Mouse (Mus musculus) limb, embryonic 15.5 days (tissue): ENCODE data around the gene Smg5. TPM values are rescaled to one million over a fixed set of nuclear protein-coding genes. Genes with fewer than 3 reads are reported as not detected.
"Not testable (repeated sequence)": the region's sequence is repeated elsewhere in the genome, so short reads cannot be mapped to it uniquely, and the experiment has no call there.

Experiments
- ATAC-seq: fragments of 200-750 bp; cut with Nextera tagmentation; 2 replicates; pipeline ENCODE4 v1.8.0; 2017; ENCODE audit warnings: low read depth, moderate TSS enrichment; ENCODE audit not compliant: insufficient number of reproducible peaks, low FRiP score, low TSS enrichment
- H3K27ac ChIP-seq: fragments of 300-500 bp; sonication (generic); 2 replicates; pipeline ENCODE4 v1.5.1; 2015; ENCODE audit warnings: moderate library complexity, mild to moderate bottlenecking, inconsistent platforms
- H3K27me3 ChIP-seq: fragments of 300-500 bp; sonication (generic); 2 replicates; pipeline ENCODE4 v1.6.1; 2015; ENCODE audit warnings: inconsistent platforms
- H3K36me3 ChIP-seq: fragments of 300-500 bp; sonication (generic); 2 replicates; pipeline ENCODE4 v1.6.1; 2015; ENCODE audit warnings: inconsistent platforms
- H3K4me1 ChIP-seq: fragments of 300-500 bp; sonication (generic); 2 replicates; pipeline ENCODE4 v1.6.1; 2015; ENCODE audit warnings: inconsistent platforms
- H3K4me2 ChIP-seq: fragments of 300-500 bp; sonication (generic); 2 replicates; pipeline ENCODE4 v1.6.1; 2015; ENCODE audit warnings: mild to moderate bottlenecking, inconsistent platforms
- H3K4me3 ChIP-seq: fragments of 300-500 bp; sonication (generic); 2 replicates; pipeline ENCODE4 v1.5.1; 2015; ENCODE audit warnings: mild to moderate bottlenecking, inconsistent platforms
- H3K9ac ChIP-seq: fragments of 300-500 bp; sonication (generic); 2 replicates; pipeline ENCODE4 v1.6.1; 2015; ENCODE audit warnings: inconsistent platforms
- H3K9me3 ChIP-seq: fragments of 300-500 bp; sonication (generic); 2 replicates; pipeline ENCODE4 v1.6.1; 2016; ENCODE audit warnings: inconsistent platforms
- WGBS: fragments of 180-500 bp; shearing (Covaris S2); methylation state at CpG from one replicate; pipeline ENCODE4 v1.1.7; 2015; 5-methylcytosine and 5-hydroxymethylcytosine counted together
- polyA plus RNA-seq: library from polyadenylated mRNA; unstranded; fragments of >200 nt; fragmentation: Nextera tagmentation; extraction: Ambion mirVana; gene quantifications from 2 replicates; pipeline ENCODE4 v1.2.1, GENCODE M21; 2015

Gene Smg5
- 42.7 and 42.9 TPM in 2 replicates for polyA plus RNA-seq

- H3K4me2 ChIP-seq: peak within 1 kb of the TSS; percentile 66
- ATAC-seq: peak; percentile 92
- H3K27me3 ChIP-seq: no peaks in the 10 kb centered on the region
- H3K36me3 ChIP-seq: no peaks in the 10 kb centered on the region
- H3K9ac ChIP-seq: peak within 1 kb of the TSS; percentile 90
- peak within 1 kb of the TSS; percentile 85 for H3K4me3 ChIP-seq
- H3K4me1 ChIP-seq: peaks cover 28% of the 10 kb centered on the region
- 1% methylated on average over 50 of the region's 66 CpGs for WGBS
- H3K9me3 ChIP-seq: no peaks in the 10 kb centered on the region
- H3K27ac ChIP-seq: peak within 1 kb of the TSS; percentile 96
These were observed at the start of gene Smg5, which contains the start of gene Tmem79 for GRCm38 (mm10) chr3:88336058-88337013. Smg5 (plus strand) TSS chr3:88336260. Tmem79 (minus strand) TSS chr3:88336148.

- Histone ChIP-seq H3K9ac (no peak within 1 kb of the TSS), H3K36me3 (0 out of 2 replicates have a peak, but pooled peaks cover 3% of the 10 kb centered on the region), H3K27ac (no peak within 1 kb of the TSS), H3K9me3 (no peaks in the 10 kb centered on the region), H3K4me1 (no peaks in the 10 kb centered on the region), H3K27me3 (no peaks in the 10 kb centered on the region), H3K4me2 (no peak within 1 kb of the TSS), H3K4me3 (no peak within 1 kb of the TSS)
- WGBS: 98% methylated on average over 4 of the region's 4 CpGs
- no peak for ATAC-seq
These were observed 49.0 kb upstream of the Smg5 start, which contains the start of gene Gm38392 for GRCm38 (mm10) chr3:88287110-88287509. Gm38392 (minus strand) TSS chr3:88287210.

- H3K4me1 ChIP-seq, H3K4me2 ChIP-seq, H3K9me3 ChIP-seq, ATAC-seq, H3K36me3 ChIP-seq, H3K27ac ChIP-seq, H3K4me3 ChIP-seq, H3K27me3 ChIP-seq, H3K9ac ChIP-seq: not testable (repeated sequence)
- 82% methylated on average over 10 of the region's 10 CpGs for WGBS
These were observed 47.8 kb upstream of the Smg5 start for GRCm38 (mm10) chr3:88288133-88288713.

GRCm38 (mm10) chr3:88291970-88292369 lies 44.1 kb upstream of the Smg5 start:
- Histone ChIP-seq H3K4me2 (no peak overlapping the region), H3K27ac (no peak overlapping the region), H3K36me3 (no peaks in the 10 kb centered on the region), H3K4me3 (no peak overlapping the region), H3K27me3 (no peaks in the 10 kb centered on the region), H3K4me1 (0 out of 2 replicates have a peak, but pooled peaks cover 3% of the 10 kb centered on the region), H3K9me3 (no peaks in the 10 kb centered on the region), H3K9ac (no peak overlapping the region)
- ATAC-seq: no peak
- WGBS: 55% methylated on average over 4 of the region's 4 CpGs

GRCm38 (mm10) chr3:88295272-88295671 lies 40.8 kb upstream of the Smg5 start:
- 0 out of 2 replicates have a peak overlapping the region, but pooled peaks have one; percentile 56 for H3K4me2 ChIP-seq
- not testable (repeated sequence) for ATAC-seq, H3K27ac ChIP-seq, H3K27me3 ChIP-seq, H3K9ac ChIP-seq, H3K9me3 ChIP-seq
- 79% methylated on average over 1 of the region's 1 CpGs for WGBS
- H3K36me3 ChIP-seq: peaks cover 10% of the 10 kb centered on the region
- peaks cover 11% of the 10 kb centered on the region for H3K4me1 ChIP-seq
- 0 out of 2 replicates have a peak overlapping the region, but pooled peaks have one; percentile 70 for H3K4me3 ChIP-seq

- Histone ChIP-seq H3K9ac (peak overlapping the region; percentile 54), H3K4me2 (peak overlapping the region; percentile 56), H3K36me3 (peaks cover 19% of the 10 kb centered on the region), H3K4me3 (peak overlapping the region; percentile 70), H3K27me3 (no peaks in the 10 kb centered on the region), H3K4me1 (peaks cover 11% of the 10 kb centered on the region), H3K27ac (peak overlapping the region; percentile 94), H3K9me3 (no peaks in the 10 kb centered on the region)
- ATAC-seq: no peak
- WGBS: 2% methylated on average over 12 of the region's 12 CpGs
These were observed 39.9 kb upstream of the Smg5 start for GRCm38 (mm10) chr3:88296110-88296560.

GRCm38 (mm10) chr3:88296561-88297318 lies 39.3 kb upstream of the Smg5 start, which contains the start of the genes Tsacc and Cct3:
Tsacc (minus strand) TSS chr3:88296999.
Cct3 (plus strand) TSS chr3:88297116.
- H3K27ac ChIP-seq: peak within 1 kb of the TSS; percentile 94

GRCm38 (mm10) chr3:88297321-88297851 lies 38.7 kb upstream of the Smg5 start:
- ATAC-seq: no peak
- no peaks in the 10 kb centered on the region for H3K9me3 ChIP-seq
- H3K4me1 ChIP-seq: peaks cover 11% of the 10 kb centered on the region
- peak overlapping the region; percentile 70 for H3K4me3 ChIP-seq
- peaks cover 31% of the 10 kb centered on the region for H3K36me3 ChIP-seq
- peak overlapping the region; percentile 93 for H3K27ac ChIP-seq
- no peaks in the 10 kb centered on the region for H3K27me3 ChIP-seq
- peak overlapping the region; percentile 64 for H3K4me2 ChIP-seq
- H3K9ac ChIP-seq: peak overlapping the region; percentile 80
- WGBS: under 1% methylated on average over 30 of the region's 30 CpGs

More at GRCm38 (mm10) chr3:88296561-88297318, 39.3 kb upstream of the Smg5 start, which contains the start of the genes Tsacc and Cct3:
- WGBS: under 1% methylated on average over 44 of the region's 44 CpGs
- Histone ChIP-seq H3K4me3 (peak within 1 kb of the TSS; percentile 70), H3K4me2 (peak within 1 kb of the TSS; percentile 64), H3K9ac (peak within 1 kb of the TSS; percentile 80), H3K9me3 (no peaks in the 10 kb centered on the region), H3K4me1 (peaks cover 11% of the 10 kb centered on the region), H3K27me3 (no peaks in the 10 kb centered on the region), H3K36me3 (peaks cover 25% of the 10 kb centered on the region)
- peak; percentile 99 for ATAC-seq

GRCm38 (mm10) chr3:88299172-88299571 lies 36.9 kb upstream of the Smg5 start:
- Histone ChIP-seq H3K9me3 (no peaks in the 10 kb centered on the region), H3K4me2 (no peak overlapping the region), H3K36me3 (peaks cover 47% of the 10 kb centered on the region), H3K27me3 (no peaks in the 10 kb centered on the region), H3K4me1 (peaks cover 11% of the 10 kb centered on the region), H3K4me3 (no peak overlapping the region), H3K27ac (no peak overlapping the region), H3K9ac (no peak overlapping the region)
- 85% methylated on average over 1 of the region's 1 CpGs for WGBS
- ATAC-seq: no peak

GRCm38 (mm10) chr3:88324951-88325405 lies 11.1 kb upstream of the Smg5 start, which contains the start of gene Glmp:
Glmp (plus strand) TSS chr3:88325023.
- Histone ChIP-seq H3K27ac (0 out of 2 replicates have a peak within 1 kb of the TSS, but pooled peaks have one; percentile 48), H3K27me3 (no peaks in the 10 kb centered on the region), H3K4me2 (peak within 1 kb of the TSS; percentile 75), H3K36me3 (peaks cover 54% of the 10 kb centered on the region), H3K4me1 (peaks cover 14% of the 10 kb centered on the region), H3K4me3 (peak within 1 kb of the TSS; percentile 69), H3K9me3 (no peaks in the 10 kb centered on the region), H3K9ac (peak within 1 kb of the TSS; percentile 63)
- WGBS: under 1% methylated on average over 10 of the region's 10 CpGs
- peak; percentile 49; the same call in 1 of the 2 replicates for ATAC-seq

- Histone ChIP-seq H3K4me1 (peaks cover 14% of the 10 kb centered on the region), H3K4me2 (no peak overlapping the region), H3K27ac (no peak overlapping the region), H3K27me3 (no peaks in the 10 kb centered on the region), H3K9me3 (no peaks in the 10 kb centered on the region), H3K4me3 (no peak overlapping the region), H3K36me3 (peaks cover 33% of the 10 kb centered on the region), H3K9ac (no peak overlapping the region)
- ATAC-seq: no peak
- WGBS: 50% methylated on average over 5 of the region's 5 CpGs
These were observed 7.1 kb upstream of the Smg5 start for GRCm38 (mm10) chr3:88328956-88329355.
